Mouse (Mus musculus) bone marrow, adult 2 months (tissue): ENCODE data around the gene A630076J17Rik.

Source experiments
- CTCF ChIP-seq: fragments of 200-500 bp; IDR thresholded peaks from 2 replicates; pipeline ENCODE4 v1.5.1; 2011; ENCODE audit warnings: low read length, control low read depth; ENCODE audit not compliant: control insufficient read depth, insufficient read depth
- POLR2A ChIP-seq: fragments of 200-500 bp; IDR thresholded peaks from 2 replicates; pipeline ENCODE4 v1.6.1; 2011; ENCODE audit warnings: low read depth, mild to moderate bottlenecking, control low read depth, low read length, borderline replicate concordance; ENCODE audit not compliant: control insufficient read depth

DNA sequence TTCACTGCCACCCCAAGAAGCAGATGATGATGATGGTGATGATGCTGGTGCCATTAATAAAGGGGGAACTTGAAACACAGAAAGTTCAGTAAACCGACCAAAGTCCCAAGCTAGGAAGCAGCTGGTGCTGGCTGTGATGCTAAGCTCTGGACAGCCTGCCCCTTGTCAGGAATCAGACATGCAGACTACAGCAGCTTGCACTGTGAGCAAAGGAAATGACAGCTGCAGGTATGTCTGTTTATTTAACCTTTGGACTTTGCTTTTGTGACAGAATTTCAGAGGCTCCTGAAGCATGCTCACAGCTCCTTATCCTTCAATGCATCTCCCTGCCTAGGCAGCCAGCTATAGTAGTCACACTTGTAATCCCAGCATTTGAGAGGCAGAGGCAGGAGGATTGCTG, at the start of gene A630076J17Rik:
- TF ChIP-seq CTCF, result no peak
- no peak for TF ChIP-seq POLR2A
